8 mouse cellular contexts compared by ENCODE assay signal in genomic region chr10:77623069-77623492, GRCm38 (mm10). TPM values are rescaled to one million over a fixed set of nuclear protein-coding genes. Genes with fewer than 3 reads are reported as not detected.
DNase-seq lines count a peak whose midpoint lies in the region; ATAC-seq and TF ChIP-seq lines count a peak whose summit lies in the region.

No protein-coding gene starts in this region.

- WGBS in cerebellum, adult 2 months, result under 1% methylated on average over 8 of the region's 8 CpGs
- 2% methylated on average over 8 of the region's 8 CpGs for WGBS in hindbrain, embryonic 16.5 days
- WGBS in neural tube, embryonic 14.5 days, result 3% methylated on average over 8 of the region's 8 CpGs

- TF ChIP-seq CTCF in cerebellum, adult 2 months (IDR thresholded peaks at IDR 0.05; ENCODE audit: borderline replicate concordance, insufficient read depth, low read depth, low read length), result no peak

- peak; percentile 59 for ATAC-seq in hindbrain, embryonic 16.5 days
- peak; percentile 21; the same call in 1 of the 2 replicates for ATAC-seq in neural tube, embryonic 14.5 days (ENCODE audit: low read depth)

- H3K9ac ChIP-seq in hindbrain, embryonic 16.5 days (ENCODE audit: low read depth, low read length), result peak overlapping the region; percentile 95
- H3K9ac ChIP-seq in neural tube, embryonic 14.5 days (replicated peaks; ENCODE audit: low read depth, low read length), result peak overlapping the region; percentile 95

- DNase-seq in layer of hippocampus, adult 18-20 months (ENCODE audit: low spot score in 2 of 2), result peak; percentile 52 to 68
- no peak for DNase-seq in layer of hippocampus, adult 9-10 months (ENCODE audit: low spot score)
- peak; percentile 66 to 80 for DNase-seq in cerebellum, adult 2 months
- DNase-seq in gastrocnemius, adult 8-10 months (ENCODE audit: low spot score in 2 of 2), result peak; percentile 43 to 52
- DNase-seq in lung, adult 18-20 months, result peak; percentile 68 to 69
- DNase-seq in spleen, postnatal 14 days (ENCODE audit: low spot score in 2 of 2), result no peak

- H3K4me1 ChIP-seq in cerebellum, adult 2 months (ENCODE audit: control insufficient read depth, insufficient read depth, low read length), result peaks cover 20% of the 10 kb centered on the region
- peaks cover 29% of the 10 kb centered on the region for H3K4me1 ChIP-seq in hindbrain, embryonic 16.5 days (ENCODE audit: control insufficient read depth, insufficient read depth, low read depth, low read length)
- peaks cover 28% of the 10 kb centered on the region; the same call in 1 of the 2 replicates for H3K4me1 ChIP-seq in neural tube, embryonic 14.5 days (ENCODE audit: control insufficient read depth, insufficient read depth, low read length)

- no peaks in the 10 kb centered on the region for H3K9me3 ChIP-seq in hindbrain, embryonic 16.5 days (ENCODE audit: control insufficient read depth, low read length)
- H3K9me3 ChIP-seq in neural tube, embryonic 14.5 days (ENCODE audit: control insufficient read depth, low read length), result no peaks in the 10 kb centered on the region

- H3K27me3 ChIP-seq in cerebellum, adult 2 months (ENCODE audit: control insufficient read depth, insufficient read depth, low read length), result no peaks in the 10 kb centered on the region
- no peaks in the 10 kb centered on the region for H3K27me3 ChIP-seq in hindbrain, embryonic 16.5 days (replicated peaks; ENCODE audit: control insufficient read depth, insufficient read depth, low read length)
- no peaks in the 10 kb centered on the region for H3K27me3 ChIP-seq in neural tube, embryonic 14.5 days (ENCODE audit: control insufficient read depth, insufficient read depth, low read length)

- peak overlapping the region; percentile 43 for H3K4me3 ChIP-seq in cerebellum, adult 2 months (replicated peaks; ENCODE audit: insufficient read depth, low read depth, low read length)
- peak overlapping the region; percentile 96 for H3K4me3 ChIP-seq in hindbrain, embryonic 16.5 days (ENCODE audit: low read length)
- peak overlapping the region; percentile 97 for H3K4me3 ChIP-seq in neural tube, embryonic 14.5 days (ENCODE audit: low read depth, low read length)

- peak overlapping the region; percentile 79 for H3K4me2 ChIP-seq in hindbrain, embryonic 16.5 days (ENCODE audit: low read length)
- H3K4me2 ChIP-seq in neural tube, embryonic 14.5 days (ENCODE audit: low read depth, low read length), result peak overlapping the region; percentile 58

- no peak for TF ChIP-seq POLR2A in cerebellum, adult 2 months (IDR thresholded peaks at IDR 0.05; ENCODE audit: borderline replicate concordance, insufficient read depth, low read length)

- peaks cover 4% of the 10 kb centered on the region for H3K36me3 ChIP-seq in hindbrain, embryonic 16.5 days (ENCODE audit: control insufficient read depth, insufficient read depth, low read length)
- H3K36me3 ChIP-seq in neural tube, embryonic 14.5 days (ENCODE audit: control insufficient read depth, insufficient read depth, low read length), result no peaks in the 10 kb centered on the region; the same call in 1 of the 2 replicates

- no peak overlapping the region; the same call in 1 of the 2 replicates for H3K27ac ChIP-seq in cerebellum, adult 2 months (ENCODE audit: insufficient read depth, low read length)
- H3K27ac ChIP-seq in hindbrain, embryonic 16.5 days (ENCODE audit: low read depth, low read length), result peak overlapping the region; percentile 49
- no peak overlapping the region for H3K27ac ChIP-seq in neural tube, embryonic 14.5 days (ENCODE audit: low read depth, low read length)

RNA-seq across cellular contexts. Expression of gene Ube2g2, which starts 1.0 kb away (rescaled TPM):
- 10 to 100 TPM; 84.7 to 86.9 TPM for total RNA-seq in layer of hippocampus, adult 18-20 months (2021)
- 37.5 and 39.5 TPM in 2 replicates for polyA plus RNA-seq in cerebellum, adult 2 months (2012; rRNA removed)
- total RNA-seq in gastrocnemius, adult 8-10 months (2022), result 100 to 1,000 TPM in 2 of 4 experiments, 10 to 100 TPM in 2; 81.6 to 141 (median 104) TPM
- 85.0 and 91.0 TPM in 2 replicates for polyA plus RNA-seq in hindbrain, embryonic 16.5 days (2015; fragmentation: Nextera tagmentation; extraction: Ambion mirVana)
- polyA plus RNA-seq in neural tube, embryonic 14.5 days (2014; fragmentation: Nextera tagmentation; extraction: Ambion mirVana), result 44.0 and 57.3 TPM in 2 replicates

RNA-seq across cellular contexts. Expression of gene Gm49325, which starts 17.1 kb away (rescaled TPM):
- total RNA-seq in layer of hippocampus, adult 18-20 months (2021), result 10 to 100 TPM; 31.6 to 32.6 TPM
- 33.8 and 37.7 TPM in 2 replicates for polyA plus RNA-seq in cerebellum, adult 2 months (2012; rRNA removed)
- 10 to 100 TPM in 2 of 4 experiments, 1 to 10 TPM in 2; 5.7 to 18.3 (median 11.6) TPM for total RNA-seq in gastrocnemius, adult 8-10 months (2022)
- not detected in 2 replicates for polyA plus RNA-seq in hindbrain, embryonic 16.5 days (2015; fragmentation: Nextera tagmentation; extraction: Ambion mirVana)
- polyA plus RNA-seq in neural tube, embryonic 14.5 days (2014; fragmentation: Nextera tagmentation; extraction: Ambion mirVana), result 2.7 TPM in 1 of 2 replicates, not detected in the other

RNA-seq across cellular contexts. Expression of gene Sumo3, which starts 17.2 kb away (rescaled TPM):
- total RNA-seq in layer of hippocampus, adult 18-20 months (2021), result 100 to 1,000 TPM; 144 to 147 TPM
- 301 and 310 TPM in 2 replicates for polyA plus RNA-seq in cerebellum, adult 2 months (2012; rRNA removed)
- 10 to 100 TPM; 38.7 to 59.9 (median 41.6) TPM for total RNA-seq in gastrocnemius, adult 8-10 months (2022)
- polyA plus RNA-seq in hindbrain, embryonic 16.5 days (2015; fragmentation: Nextera tagmentation; extraction: Ambion mirVana), result 303 and 334 TPM in 2 replicates
- polyA plus RNA-seq in neural tube, embryonic 14.5 days (2014; fragmentation: Nextera tagmentation; extraction: Ambion mirVana), result 214 and 240 TPM in 2 replicates

RNA-seq across cellular contexts. Expression of gene Pttg1ip, which starts 41.6 kb away (rescaled TPM):
- 10 to 100 TPM; 69.2 to 78.2 TPM for total RNA-seq in layer of hippocampus, adult 18-20 months (2021)
- 113 and 118 TPM in 2 replicates for polyA plus RNA-seq in cerebellum, adult 2 months (2012; rRNA removed)
- total RNA-seq in gastrocnemius, adult 8-10 months (2022), result 10 to 100 TPM; 15.4 to 30.1 (median 25.8) TPM
- polyA plus RNA-seq in hindbrain, embryonic 16.5 days (2015; fragmentation: Nextera tagmentation; extraction: Ambion mirVana), result 84.4 and 88.3 TPM in 2 replicates
- 64.2 and 82.6 TPM in 2 replicates for polyA plus RNA-seq in neural tube, embryonic 14.5 days (2014; fragmentation: Nextera tagmentation; extraction: Ambion mirVana)

Comparison
In these comparisons a context has a peak if more than half of its experiments do, and no peak if none do; other contexts are left out.
1. DNase-seq: peak in layer of hippocampus, adult 18-20 months (2 of 2), cerebellum, adult 2 months (2 of 2), gastrocnemius, adult 8-10 months (2 of 2) and lung, adult 18-20 months (2 of 2); none in layer of hippocampus, adult 9-10 months (single experiment) and spleen, postnatal 14 days (0 of 2).
2. H3K4me3 ChIP-seq: peak in every context shown above with its lines; median percentile 97 in neural tube, embryonic 14.5 days; 96 in hindbrain, embryonic 16.5 days; 43 in cerebellum, adult 2 months.